Mouse (Mus musculus) cerebellum, adult 9-11 months (tissue): ENCODE measurements around the gene Nkx2-3.

Experiments used
- DNase-seq: peaks from one replicate; pipeline ENCODE4 v3.0.0; 2022

The Nkx2-3 gene

GRCm38 (mm10) chr19:43619916-43620479, 7.9 kb downstream of the Nkx2-3 start:
- DNase-seq, result no peak

- no peak for DNase-seq
These were observed 11.8 kb downstream of the Nkx2-3 start for GRCm38 (mm10) chr19:43623913-43624312.

- DNase-seq, result no peak
These were observed 14.0 kb downstream of the Nkx2-3 start for GRCm38 (mm10) chr19:43626160-43626559.

GRCm38 (mm10) chr19:43627345-43627744, 15.2 kb downstream of the Nkx2-3 start:
- DNase-seq, result no peak

- DNase-seq, result no peak
These were observed 17.0 kb downstream of the Nkx2-3 start for GRCm38 (mm10) chr19:43629088-43629487.

GRCm38 (mm10) chr19:43630466-43631251, 18.5 kb downstream of the Nkx2-3 start:
- DNase-seq, result peak; percentile 66

GRCm38 (mm10) chr19:43641833-43642232, 29.7 kb downstream of the Nkx2-3 start:
- DNase-seq, result no peak

- DNase-seq, result no peak
These were observed 30.7 kb downstream of the Nkx2-3 start for GRCm38 (mm10) chr19:43642843-43643242.

GRCm38 (mm10) chr19:43645508-43645907, 33.4 kb downstream of the Nkx2-3 start:
- DNase-seq, result no peak

GRCm38 (mm10) chr19:43646852-43647251, 34.7 kb downstream of the Nkx2-3 start:
- DNase-seq, result no peak

- DNase-seq, result no peak
These were observed 35.1 kb downstream of the Nkx2-3 start for GRCm38 (mm10) chr19:43647261-43647660.

- no peak for DNase-seq
These were observed 36.2 kb downstream of the Nkx2-3 start for GRCm38 (mm10) chr19:43648343-43648742.

- DNase-seq, result no peak
These were observed 39.2 kb downstream of the Nkx2-3 start for GRCm38 (mm10) chr19:43651241-43651785.

- peak; percentile 39 for DNase-seq
These were observed 43.8 kb downstream of the Nkx2-3 start for GRCm38 (mm10) chr19:43655735-43656492.

GRCm38 (mm10) chr19:43659632-43660031, 47.5 kb downstream of the Nkx2-3 start:
- DNase-seq, result no peak

- DNase-seq, result no peak
These were observed 48.6 kb downstream of the Nkx2-3 start for GRCm38 (mm10) chr19:43660774-43661173.

- DNase-seq, result no peak
These were observed 50.2 kb downstream of the Nkx2-3 start for GRCm38 (mm10) chr19:43662176-43662967.

- no peak for DNase-seq
These were observed 51.3 kb downstream of the Nkx2-3 start for GRCm38 (mm10) chr19:43663471-43663870.
